Mouse (Mus musculus): ENCODE results near the gene Zfp992.

DNA sequence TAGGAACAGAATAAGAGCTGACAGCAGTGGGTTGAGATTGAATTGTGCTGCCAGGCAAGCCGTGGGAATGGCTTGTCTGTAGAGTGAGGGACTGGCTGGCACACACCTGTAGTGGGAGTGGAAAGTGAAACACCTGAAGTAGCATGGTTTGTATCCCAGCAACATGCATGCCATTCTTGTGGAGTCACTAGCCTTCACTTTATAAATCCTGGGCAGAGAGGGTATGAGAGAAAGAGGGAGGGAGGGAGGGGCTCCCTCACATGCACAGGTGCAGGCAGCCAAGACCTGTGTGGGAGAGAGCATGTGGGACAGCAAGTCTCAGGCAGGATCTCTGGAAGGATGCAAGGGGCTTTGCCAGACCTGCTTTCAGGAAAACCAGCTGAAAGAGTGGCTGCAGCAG is 8.9 kb downstream of the Zfp992 start:
- TF ChIP-seq CTCF (IDR thresholded peaks at IDR 0.05; ENCODE audit: low read depth, low read length) = no peak
- no peak for TF ChIP-seq POLR2A (IDR thresholded peaks at IDR 0.05; ENCODE audit: borderline replicate concordance, low read depth, low read length)

Measured in bone marrow macrophage, adult 2 months (primary cell).